Mouse (Mus musculus) lung, adult 2 months (tissue): Measurements from ENCODE around the gene Pipox.

ENCODE experiments used
- CTCF ChIP-seq: fragments of 200-500 bp; IDR thresholded peaks from 2 replicates; pipeline ENCODE4 v1.5.1; 2011; ENCODE audit warnings: mild to moderate bottlenecking, low read length, control low read depth; ENCODE audit not compliant: insufficient read depth
- POLR2A ChIP-seq: fragments of 200-500 bp; IDR thresholded peaks from 2 replicates; pipeline ENCODE4 v1.6.1; 2011; ENCODE audit warnings: low read depth, mild to moderate bottlenecking, control low read depth, low read length, borderline replicate concordance; ENCODE audit errors: extremely low read depth

DNA sequence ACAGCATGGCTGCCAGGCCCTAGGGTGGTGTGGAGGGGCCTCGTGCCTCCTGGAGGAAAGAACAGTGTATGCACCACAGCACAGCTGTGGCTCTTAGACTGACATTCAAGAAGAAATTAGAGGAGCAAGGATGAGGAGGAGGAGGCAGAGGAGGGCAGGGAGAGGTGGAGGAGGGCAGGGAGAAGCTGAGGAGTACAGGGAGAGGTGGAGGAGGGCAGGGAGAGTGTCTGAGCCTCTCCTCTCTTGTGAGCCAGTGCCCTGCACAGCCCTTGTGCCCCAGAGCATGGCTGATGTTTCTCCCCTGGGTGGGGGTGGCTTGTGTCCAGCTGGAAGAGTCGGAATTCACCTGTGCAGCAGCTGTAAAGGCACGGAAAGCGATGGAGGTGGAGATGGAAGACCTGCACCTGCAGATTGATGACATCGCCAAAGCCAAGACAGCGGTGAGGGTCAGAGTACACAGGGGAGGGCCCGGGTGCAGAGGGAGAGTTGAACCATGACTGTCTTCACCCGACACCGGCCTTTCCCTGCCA lies 46.2 kb downstream of the Pipox start:
- TF ChIP-seq CTCF (no peak), POLR2A (no peak)
